Mouse (Mus musculus): ENCODE results near the gene Pms2. TPM values are rescaled to one million over a fixed set of nuclear protein-coding genes. Genes with fewer than 3 reads are reported as not detected.
A peak's percentile ranks its signal among the peaks of the same experiment; 100 is the strongest.

The Pms2 gene
- polyA plus RNA-seq, 1 experiment from 2014 or later = 28.3 TPM

DNA sequence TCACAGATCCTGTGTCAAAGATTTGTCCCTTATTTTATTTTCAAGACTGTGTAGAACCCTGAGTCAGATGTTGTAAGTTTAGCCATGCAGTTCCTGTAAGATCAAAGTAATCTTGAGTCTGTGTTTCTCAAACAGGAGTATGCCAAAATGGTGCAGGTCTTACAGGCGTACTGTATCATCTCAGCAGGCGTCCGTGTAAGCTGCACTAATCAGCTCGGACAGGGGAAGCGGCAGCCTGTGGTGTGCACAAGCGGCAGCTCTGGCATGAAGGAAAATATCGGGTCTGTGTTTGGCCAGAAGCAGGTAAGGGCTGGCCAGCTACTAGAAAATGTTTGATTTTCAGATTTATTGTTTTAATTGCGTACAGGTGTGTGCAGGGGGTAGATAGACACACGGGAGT is 6.5 kb downstream of the Pms2 start:
- no peak overlapping the region for H3K4me3 ChIP-seq
- H3K4me1 ChIP-seq = no peaks in the 10 kb centered on the region
- H3K27ac ChIP-seq = no peak overlapping the region
- DNase-seq (ENCODE audit: low spot score) = peak; percentile 48
- H3K27me3 ChIP-seq (ENCODE audit: insufficient read depth, poor library complexity, severe bottlenecking) = no peaks in the 10 kb centered on the region
- H3K36me3 ChIP-seq = peaks cover 56% of the 10 kb centered on the region
- 92% methylated on average over 9 of the region's 9 CpGs for WGBS
- H3K9me3 ChIP-seq = no peaks in the 10 kb centered on the region

GRCm38 (mm10) chr5:143917418-143917817 is 7.7 kb downstream of the Pms2 start:
- H3K36me3 ChIP-seq = peaks cover 66% of the 10 kb centered on the region
- DNase-seq (ENCODE audit: low spot score) = peak; percentile 80
- H3K27me3 ChIP-seq (ENCODE audit: insufficient read depth, poor library complexity, severe bottlenecking) = no peaks in the 10 kb centered on the region
- H3K4me1 ChIP-seq = no peaks in the 10 kb centered on the region
- no peak overlapping the region for H3K27ac ChIP-seq
- H3K4me3 ChIP-seq = no peak overlapping the region
- H3K9me3 ChIP-seq = no peaks in the 10 kb centered on the region
- 65% methylated on average over 5 of the region's 5 CpGs for WGBS

DNA sequence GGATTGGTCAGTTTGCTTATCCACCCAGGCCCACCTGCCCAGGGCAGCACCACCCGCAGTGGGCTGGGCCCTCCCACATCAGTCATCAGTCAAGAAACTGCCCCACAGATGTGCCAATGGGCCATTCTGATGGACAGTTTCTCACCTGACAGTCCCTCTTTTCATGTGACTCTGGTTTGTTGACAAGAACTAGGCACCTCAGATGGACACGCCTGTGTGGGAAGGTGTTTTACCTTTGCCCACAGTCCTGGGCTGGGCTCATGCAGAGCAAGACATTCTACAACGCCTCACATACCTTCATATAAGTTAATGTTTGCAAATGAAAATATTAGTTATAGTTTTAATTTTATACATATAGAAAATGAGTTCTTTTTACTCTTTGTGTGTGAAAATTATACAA is 8.4 kb downstream of the Pms2 start:
- WGBS = 97% methylated on average over 3 of the region's 3 CpGs
- peaks cover 73% of the 10 kb centered on the region for H3K36me3 ChIP-seq

DNA sequence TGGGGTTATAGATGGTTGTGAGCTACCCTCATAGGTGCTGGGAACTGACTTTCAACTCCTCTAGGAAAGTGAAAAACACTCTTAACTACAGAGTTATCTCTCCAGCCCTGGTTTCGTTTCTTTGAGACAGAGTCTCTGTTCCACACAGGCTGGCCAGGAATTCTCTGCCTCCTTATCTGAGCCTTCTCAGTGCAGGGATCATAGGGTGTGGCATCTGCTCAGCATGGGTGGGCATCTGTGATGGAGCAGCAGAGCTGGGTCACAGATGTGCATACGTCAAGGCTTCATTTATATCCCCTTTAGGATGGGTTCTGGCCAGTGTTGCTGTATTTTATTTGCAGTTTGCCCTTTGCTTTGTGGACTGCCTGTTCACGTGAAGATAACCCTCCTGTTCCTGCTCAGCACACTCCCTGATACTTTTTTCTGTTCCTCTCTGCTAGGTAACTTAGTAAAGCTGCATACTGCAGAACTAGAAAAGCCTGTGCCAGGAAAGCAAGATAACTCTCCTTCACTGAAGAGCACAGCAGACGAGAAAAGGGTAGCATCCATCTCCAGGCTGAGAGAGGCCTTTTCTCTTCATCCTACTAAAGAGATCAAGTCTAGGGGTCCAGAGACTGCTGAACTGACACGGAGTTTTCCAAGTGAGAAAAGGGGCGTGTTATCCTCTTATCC is 15.2 kb downstream of the Pms2 start:
- WGBS = 68% methylated on average over 6 of the region's 6 CpGs
- Histone ChIP-seq H3K27ac (no peak overlapping the region), H3K4me3 (no peak overlapping the region), H3K27me3 (ENCODE audit: insufficient read depth, poor library complexity, severe bottlenecking) (no peaks in the 10 kb centered on the region), H3K9me3 (no peaks in the 10 kb centered on the region), H3K36me3 (peaks cover 92% of the 10 kb centered on the region), H3K4me1 (no peaks in the 10 kb centered on the region)
- no peak for DNase-seq (ENCODE audit: low spot score)

More for the DNA sequence above, 8.4 kb downstream of the Pms2 start:
- H3K4me1 ChIP-seq = no peaks in the 10 kb centered on the region
- H3K27ac ChIP-seq = no peak overlapping the region
- no peak overlapping the region for H3K4me3 ChIP-seq
- no peaks in the 10 kb centered on the region for H3K9me3 ChIP-seq
- peak; percentile 51 for DNase-seq (ENCODE audit: low spot score)
- no peaks in the 10 kb centered on the region for H3K27me3 ChIP-seq (ENCODE audit: insufficient read depth, poor library complexity, severe bottlenecking)

DNA sequence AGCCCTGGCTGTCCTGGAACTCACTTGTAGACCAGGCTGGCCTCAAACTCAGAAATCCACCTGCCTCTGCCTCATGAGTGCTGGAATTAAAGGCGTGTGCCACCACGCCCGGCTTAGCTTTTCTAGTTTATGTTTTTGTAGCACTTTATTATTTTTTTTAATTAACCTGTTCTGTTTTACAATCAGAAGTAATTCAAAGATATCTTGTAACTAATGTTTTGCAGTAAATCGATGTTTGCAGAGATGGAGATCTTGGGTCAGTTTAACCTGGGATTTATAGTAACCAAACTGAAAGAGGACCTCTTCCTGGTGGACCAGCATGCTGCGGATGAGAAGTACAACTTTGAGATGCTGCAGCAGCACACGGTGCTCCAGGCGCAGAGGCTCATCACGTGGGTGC is 18.1 kb downstream of the Pms2 start, which contains the start of gene Gm42421:
TSS of gene Gm42421 (plus strand) at position 301 of the 400 bp plus-strand sequence.
- H3K27ac ChIP-seq = no peak within 1 kb of the TSS
- no peak within 1 kb of the TSS for H3K4me3 ChIP-seq
- DNase-seq (ENCODE audit: low spot score) = peak; percentile 51
- 94% methylated on average over 8 of the region's 8 CpGs for WGBS
- no peaks in the 10 kb centered on the region for H3K27me3 ChIP-seq (ENCODE audit: insufficient read depth, poor library complexity, severe bottlenecking)
- H3K9me3 ChIP-seq = no peaks in the 10 kb centered on the region
- H3K36me3 ChIP-seq = peaks cover 90% of the 10 kb centered on the region
- no peaks in the 10 kb centered on the region for H3K4me1 ChIP-seq

DNA sequence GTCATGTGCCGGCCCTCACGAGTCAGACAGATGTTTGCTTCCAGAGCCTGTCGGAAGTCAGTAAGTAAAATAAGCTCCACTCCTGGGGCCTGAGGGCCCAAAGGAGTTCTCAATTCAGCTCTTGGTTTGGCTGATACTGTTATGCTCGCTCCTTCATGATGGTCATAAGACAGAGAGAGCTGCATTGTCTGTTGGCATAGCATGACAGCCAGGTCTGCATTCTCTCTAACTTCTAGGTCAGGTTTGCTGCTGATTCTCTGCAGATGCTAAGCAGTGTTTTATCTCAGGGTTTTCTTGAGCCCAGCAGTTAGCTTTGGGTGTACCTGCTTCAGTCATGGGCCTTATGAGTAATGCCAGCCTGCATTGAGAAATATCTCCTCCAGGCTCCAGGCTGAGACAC is 19.5 kb downstream of the Pms2 start:
- WGBS = 93% methylated on average over 4 of the region's 4 CpGs

DNA sequence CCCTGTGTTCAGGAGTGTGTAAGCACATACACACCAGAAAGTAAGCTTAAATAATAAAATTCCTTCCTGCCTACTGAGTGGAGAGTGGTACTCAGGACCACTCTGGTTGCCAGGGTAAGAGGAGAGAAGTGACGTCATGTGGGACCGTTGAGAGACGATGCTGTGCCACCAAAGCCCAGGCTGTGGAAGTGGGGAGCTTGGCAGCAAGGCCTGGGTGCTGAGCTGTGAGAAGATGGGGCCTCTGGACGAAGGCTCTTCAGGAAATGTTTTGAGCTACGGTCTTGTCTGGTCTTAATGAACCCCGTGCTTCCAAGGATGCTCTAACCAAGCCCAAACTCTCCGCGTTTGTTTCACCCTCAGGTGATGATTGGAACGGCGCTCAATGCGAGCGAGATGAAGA is 20.9 kb downstream of the Pms2 start:
- Histone ChIP-seq H3K4me3 (no peak overlapping the region), H3K4me1 (no peaks in the 10 kb centered on the region), H3K27ac (no peak overlapping the region), H3K27me3 (ENCODE audit: insufficient read depth, poor library complexity, severe bottlenecking) (no peaks in the 10 kb centered on the region), H3K36me3 (peaks cover 62% of the 10 kb centered on the region), H3K9me3 (no peaks in the 10 kb centered on the region)
- DNase-seq (ENCODE audit: low spot score) = peak; percentile 57
- WGBS = 92% methylated on average over 12 of the region's 12 CpGs

More for the DNA sequence above, 19.5 kb downstream of the Pms2 start:
- Histone ChIP-seq H3K4me1 (no peaks in the 10 kb centered on the region), H3K9me3 (no peaks in the 10 kb centered on the region), H3K4me3 (no peak overlapping the region), H3K27ac (no peak overlapping the region), H3K36me3 (peaks cover 76% of the 10 kb centered on the region), H3K27me3 (ENCODE audit: insufficient read depth, poor library complexity, severe bottlenecking) (no peaks in the 10 kb centered on the region)
- DNase-seq (ENCODE audit: low spot score) = peak; percentile 65

- H3K36me3 ChIP-seq = peaks cover 48% of the 10 kb centered on the region
These were observed 22.3 kb downstream of the Pms2 start for GRCm38 (mm10) chr5:143931863-143932580.

DNA sequence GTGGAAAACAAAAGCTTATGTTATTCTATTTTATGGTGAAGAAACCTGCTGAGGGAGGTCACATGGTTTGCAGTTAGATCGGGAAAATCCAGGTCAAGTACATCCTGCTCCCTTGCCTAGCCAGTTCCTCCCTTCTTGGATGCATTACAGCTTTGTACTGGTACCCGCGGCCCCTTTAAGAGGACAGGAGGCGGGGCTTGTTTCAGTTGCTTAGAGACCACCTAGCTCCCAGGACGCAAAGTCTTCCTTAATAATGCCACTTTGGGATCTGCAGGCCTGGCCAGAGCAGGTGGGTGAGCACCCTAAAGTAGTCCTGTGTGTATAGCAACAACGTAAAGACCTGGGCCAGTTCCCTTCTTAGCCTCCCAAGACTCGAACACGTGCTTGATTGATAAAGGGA is 23.1 kb downstream of the Pms2 start, which contains the start of gene Rsph10b:
TSS of gene Rsph10b (plus strand) at position 205 of the 400 bp plus-strand sequence.
- peaks cover 4% of the 10 kb centered on the region; the same call in 1 of the 2 replicates for H3K4me1 ChIP-seq
- H3K27ac ChIP-seq = no peak within 1 kb of the TSS
- 19% methylated on average over 8 of the region's 8 CpGs for WGBS
- H3K36me3 ChIP-seq = peaks cover 42% of the 10 kb centered on the region
- H3K9me3 ChIP-seq = no peaks in the 10 kb centered on the region
- H3K4me3 ChIP-seq = no peak within 1 kb of the TSS
- no peaks in the 10 kb centered on the region for H3K27me3 ChIP-seq (ENCODE audit: insufficient read depth, poor library complexity, severe bottlenecking)
- DNase-seq (ENCODE audit: low spot score) = peak; percentile 57

More at GRCm38 (mm10) chr5:143931863-143932580, 22.3 kb downstream of the Pms2 start:
- H3K27ac ChIP-seq = no peak overlapping the region
- H3K9me3 ChIP-seq = no peaks in the 10 kb centered on the region
- 82% methylated on average over 6 of the region's 6 CpGs for WGBS
- H3K27me3 ChIP-seq (ENCODE audit: insufficient read depth, poor library complexity, severe bottlenecking) = no peaks in the 10 kb centered on the region
- DNase-seq (ENCODE audit: low spot score) = peak; percentile 45
- peaks cover 4% of the 10 kb centered on the region; the same call in 1 of the 2 replicates for H3K4me1 ChIP-seq
- H3K4me3 ChIP-seq = no peak overlapping the region

DNA sequence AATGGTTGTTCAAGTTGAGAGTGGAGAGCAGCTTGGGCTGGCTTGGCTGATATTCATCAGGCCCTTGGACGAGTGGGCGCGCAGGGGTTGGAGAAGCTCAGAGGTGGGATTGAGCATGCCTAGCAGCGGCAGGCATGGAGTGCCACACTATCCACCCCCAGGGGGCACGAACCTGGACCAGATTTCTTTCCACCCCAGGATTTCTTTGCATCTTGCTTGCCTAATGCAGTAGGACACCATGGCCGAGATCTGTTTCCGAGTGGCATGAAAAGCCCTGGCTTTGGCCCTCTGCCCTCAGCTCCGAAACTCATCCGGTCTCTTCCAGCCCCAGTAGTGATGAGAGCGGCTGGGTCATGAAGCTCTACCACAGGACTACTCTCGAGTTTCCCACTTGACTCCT is 23.6 kb downstream of the Pms2 start:
- Histone ChIP-seq H3K27ac (no peak overlapping the region), H3K4me1 (peaks cover 4% of the 10 kb centered on the region; the same call in 1 of the 2 replicates)

GRCm38 (mm10) chr5:143933875-143934274 is 24.1 kb downstream of the Pms2 start:
- Histone ChIP-seq H3K27ac (no peak overlapping the region), H3K4me1 (peaks cover 4% of the 10 kb centered on the region; the same call in 1 of the 2 replicates), H3K36me3 (peaks cover 31% of the 10 kb centered on the region), H3K4me3 (no peak overlapping the region), H3K27me3 (ENCODE audit: insufficient read depth, poor library complexity, severe bottlenecking) (no peaks in the 10 kb centered on the region), H3K9me3 (no peaks in the 10 kb centered on the region)
- DNase-seq (ENCODE audit: low spot score) = peak; percentile 51
- WGBS = 88% methylated on average over 1 of the region's 1 CpGs

More for the DNA sequence above, 23.6 kb downstream of the Pms2 start:
- Histone ChIP-seq H3K36me3 (peaks cover 36% of the 10 kb centered on the region), H3K9me3 (no peaks in the 10 kb centered on the region), H3K4me3 (no peak overlapping the region), H3K27me3 (ENCODE audit: insufficient read depth, poor library complexity, severe bottlenecking) (no peaks in the 10 kb centered on the region)
- WGBS = 86% methylated on average over 11 of the region's 11 CpGs
- DNase-seq (ENCODE audit: low spot score) = peak; percentile 50

DNA sequence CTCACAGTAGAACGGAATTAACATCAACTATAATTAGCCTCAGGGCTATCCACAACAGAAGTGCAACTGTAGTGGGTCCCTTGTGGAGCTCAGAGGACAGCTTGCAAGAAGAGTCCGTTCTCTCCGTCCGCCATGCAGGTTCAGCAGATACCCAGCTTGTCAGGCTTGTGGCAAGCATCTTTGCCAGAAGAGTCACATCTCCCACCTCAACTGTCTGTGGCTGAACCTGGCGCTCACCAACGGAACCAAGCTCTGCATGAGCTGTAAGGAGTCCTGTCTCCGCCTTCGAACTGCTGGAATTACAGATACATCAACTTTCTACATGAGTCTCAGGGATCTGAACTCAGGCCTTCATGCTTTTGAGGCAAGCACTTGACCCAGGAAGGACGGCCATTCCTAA is 26.4 kb downstream of the Pms2 start:
- no peak overlapping the region for H3K27ac ChIP-seq
- H3K4me3 ChIP-seq = no peak overlapping the region
- no peaks in the 10 kb centered on the region for H3K9me3 ChIP-seq
- no peaks in the 10 kb centered on the region for H3K27me3 ChIP-seq (ENCODE audit: insufficient read depth, poor library complexity, severe bottlenecking)
- H3K36me3 ChIP-seq = peaks cover 10% of the 10 kb centered on the region
- WGBS = 73% methylated on average over 9 of the region's 9 CpGs
- peak; percentile 68 for DNase-seq (ENCODE audit: low spot score)
- peaks cover 4% of the 10 kb centered on the region; the same call in 1 of the 2 replicates for H3K4me1 ChIP-seq

- H3K36me3 ChIP-seq = no peaks in the 10 kb centered on the region
- no peak overlapping the region for H3K27ac ChIP-seq
- H3K4me3 ChIP-seq = no peak overlapping the region
- 21% methylated on average over 10 of the region's 10 CpGs for WGBS
- peaks cover 3% of the 10 kb centered on the region; the same call in 1 of the 2 replicates for H3K4me1 ChIP-seq
- H3K9me3 ChIP-seq = no peaks in the 10 kb centered on the region
- no peaks in the 10 kb centered on the region for H3K27me3 ChIP-seq (ENCODE audit: insufficient read depth, poor library complexity, severe bottlenecking)
- DNase-seq (ENCODE audit: low spot score) = peak; percentile 28
These were observed 31.8 kb downstream of the Pms2 start for GRCm38 (mm10) chr5:143941588-143941987.

Data from heart, embryonic 10.5 days (tissue).